Mouse (Mus musculus) hindbrain, embryonic 14.5 days (tissue): ENCODE data around the gene Fut2. TPM values are rescaled to one million over a fixed set of nuclear protein-coding genes. Genes with fewer than 3 reads are reported as not detected.

Experiments used
- ATAC-seq: fragments of 200-750 bp; cut with Nextera tagmentation; 2 replicates; pipeline ENCODE4 v1.8.0; 2017; ENCODE audit warnings: moderate number of reproducible peaks, mild to moderate bottlenecking, moderate TSS enrichment, moderate library complexity; ENCODE audit not compliant: low FRiP score
- DNase-seq: peaks from one replicate; pipeline ENCODE4 v3.0.0-alpha.2; 2015; ENCODE audit warnings: low spot score
- H3K27ac ChIP-seq: fragments of 300-500 bp; sonication (generic); 2 replicates; pipeline ENCODE4 v1.5.1; 2014; ENCODE audit warnings: mild to moderate bottlenecking, moderate library complexity
- H3K27me3 ChIP-seq: fragments of 300-500 bp; sonication (generic); 2 replicates; pipeline ENCODE4 v1.6.1; 2014; ENCODE audit warnings: mild to moderate bottlenecking, low read length, mixed read lengths; ENCODE audit not compliant: control insufficient read depth, insufficient read depth
- H3K36me3 ChIP-seq: fragments of 300-500 bp; sonication (generic); replicated peaks from 2 replicates; pipeline ENCODE4 v1.6.1; 2014; ENCODE audit not compliant: control insufficient read depth, insufficient read depth
- H3K4me1 ChIP-seq: fragments of 300-500 bp; sonication (generic); replicated peaks from 2 replicates; pipeline ENCODE4 v1.6.1; 2014; ENCODE audit warnings: antibody characterized with exemption, low read length, mixed read lengths; ENCODE audit not compliant: control insufficient read depth, insufficient read depth
- H3K4me2 ChIP-seq: fragments of 300-500 bp; sonication (generic); replicated peaks from 2 replicates; pipeline ENCODE4 v1.6.1; 2014; ENCODE audit warnings: mild to moderate bottlenecking, moderate library complexity
- H3K4me3 ChIP-seq: fragments of 300-500 bp; sonication (generic); replicated peaks from 2 replicates; pipeline ENCODE4 v1.5.1; 2014; ENCODE audit warnings: mild to moderate bottlenecking, low read length
- H3K9ac ChIP-seq: fragments of 300-500 bp; sonication (generic); 2 replicates; pipeline ENCODE4 v1.6.1; 2014
- H3K9me3 ChIP-seq: fragments of 300-500 bp; sonication (generic); 2 replicates; pipeline ENCODE4 v1.6.1; 2016; ENCODE audit warnings: low read length; ENCODE audit not compliant: control insufficient read depth
- WGBS: fragments of 180-500 bp; shearing (Covaris S2); extraction: QIAGEN DNeasy Blood & Tissue Kit; methylation state at CpG from one replicate; pipeline ENCODE4 v1.1.7; 2014; 5-methylcytosine and 5-hydroxymethylcytosine counted together
- polyA plus RNA-seq: library from polyadenylated mRNA; unstranded; fragments of >200 nt; fragmentation: Nextera tagmentation; extraction: Ambion mirVana; gene quantifications from 2 replicates; pipeline ENCODE4 v1.2.1, GENCODE M21; 2014

Gene Fut2
- polyA plus RNA-seq, 1 experiment from 2014 or later: 0.11 TPM

GRCm38 (mm10) chr7:45704046-45704559, 37.9 kb upstream of the Fut2 start:
- H3K9ac ChIP-seq: peak overlapping the region; percentile 53
- H3K4me2 ChIP-seq: peak overlapping the region; percentile 94
- H3K4me3 ChIP-seq: peak overlapping the region; percentile 52
- H3K27me3 ChIP-seq: peaks cover 3% of the 10 kb centered on the region; the same call in 1 of the 2 replicates
- H3K4me1 ChIP-seq: peaks cover 58% of the 10 kb centered on the region
- ATAC-seq: peak; percentile 61
- under 1% methylated on average over 13 of the region's 13 CpGs for WGBS
- peak; percentile 80 for DNase-seq
- peak overlapping the region; percentile 81 for H3K27ac ChIP-seq
- H3K9me3 ChIP-seq: no peaks in the 10 kb centered on the region
- H3K36me3 ChIP-seq: no peaks in the 10 kb centered on the region

GRCm38 (mm10) chr7:45703521-45704033, 37.4 kb upstream of the Fut2 start:
- Histone ChIP-seq H3K27me3 (peaks cover 8% of the 10 kb centered on the region), H3K9ac (peak overlapping the region; percentile 53), H3K36me3 (no peaks in the 10 kb centered on the region), H3K4me1 (peaks cover 52% of the 10 kb centered on the region), H3K4me3 (peak overlapping the region; percentile 52), H3K4me2 (peak overlapping the region; percentile 94), H3K9me3 (no peaks in the 10 kb centered on the region), H3K27ac (peak overlapping the region; percentile 81)
- DNase-seq (no peak), ATAC-seq (no peak)
- 49% methylated on average over 12 of the region's 12 CpGs for WGBS

GRCm38 (mm10) chr7:45702809-45703520, 36.8 kb upstream of the Fut2 start:
- 90% methylated on average over 17 of the region's 17 CpGs for WGBS
- Histone ChIP-seq H3K9me3 (no peaks in the 10 kb centered on the region), H3K36me3 (no peaks in the 10 kb centered on the region), H3K4me1 (peaks cover 46% of the 10 kb centered on the region), H3K27ac (peak overlapping the region; percentile 81; the same call in 1 of the 2 replicates), H3K27me3 (peaks cover 13% of the 10 kb centered on the region), H3K9ac (peak overlapping the region; percentile 53; the same call in 1 of the 2 replicates), H3K4me3 (peak overlapping the region; percentile 52; the same call in 1 of the 2 replicates), H3K4me2 (peak overlapping the region; percentile 94)
- no peak for DNase-seq
- no peak for ATAC-seq

- Histone ChIP-seq H3K4me2 (no peak overlapping the region), H3K36me3 (no peaks in the 10 kb centered on the region), H3K27me3 (peaks cover 13% of the 10 kb centered on the region), H3K4me1 (peaks cover 40% of the 10 kb centered on the region), H3K9me3 (no peaks in the 10 kb centered on the region), H3K27ac (no peak overlapping the region), H3K4me3 (no peak overlapping the region), H3K9ac (no peak overlapping the region)
- no peak for DNase-seq
- no peak for ATAC-seq
- WGBS: 95% methylated on average over 11 of the region's 11 CpGs
Observed at GRCm38 (mm10) chr7:45702316-45702715, 36.1 kb upstream of the Fut2 start.

GRCm38 (mm10) chr7:45701607-45702006, 35.4 kb upstream of the Fut2 start:
- no peaks in the 10 kb centered on the region for H3K36me3 ChIP-seq
- H3K27ac ChIP-seq: no peak overlapping the region
- 84% methylated on average over 11 of the region's 11 CpGs for WGBS
- peaks cover 33% of the 10 kb centered on the region for H3K4me1 ChIP-seq
- no peak overlapping the region for H3K9ac ChIP-seq
- H3K27me3 ChIP-seq: peaks cover 13% of the 10 kb centered on the region
- H3K9me3 ChIP-seq: no peaks in the 10 kb centered on the region
- peak overlapping the region; percentile 91 for H3K4me2 ChIP-seq
- ATAC-seq (no peak), DNase-seq (no peak)
- peak overlapping the region; percentile 53; the same call in 1 of the 2 replicates for H3K4me3 ChIP-seq

GRCm38 (mm10) chr7:45701072-45701471, 34.9 kb upstream of the Fut2 start:
- Histone ChIP-seq H3K9me3 (no peaks in the 10 kb centered on the region), H3K9ac (peak overlapping the region; percentile 31), H3K27ac (0 out of 2 replicates have a peak overlapping the region, but pooled peaks have one; percentile 7), H3K4me1 (peaks cover 28% of the 10 kb centered on the region), H3K4me3 (peak overlapping the region; percentile 53), H3K27me3 (peaks cover 13% of the 10 kb centered on the region), H3K4me2 (peak overlapping the region; percentile 91), H3K36me3 (no peaks in the 10 kb centered on the region)
- WGBS: 29% methylated on average over 11 of the region's 11 CpGs
- DNase-seq: no peak
- ATAC-seq: no peak

GRCm38 (mm10) chr7:45700301-45701015, 34.3 kb upstream of the Fut2 start:
- under 1% methylated on average over 20 of the region's 20 CpGs for WGBS
- H3K9ac ChIP-seq: peak overlapping the region; percentile 78
- ATAC-seq (no peak; the same call in 1 of the 2 replicates), DNase-seq (peak; percentile 88)
- H3K36me3 ChIP-seq: no peaks in the 10 kb centered on the region
- H3K9me3 ChIP-seq: no peaks in the 10 kb centered on the region
- peak overlapping the region; percentile 53 for H3K4me3 ChIP-seq
- H3K27me3 ChIP-seq: peaks cover 13% of the 10 kb centered on the region
- peaks cover 22% of the 10 kb centered on the region for H3K4me1 ChIP-seq
- H3K27ac ChIP-seq: peak overlapping the region; percentile 75
- H3K4me2 ChIP-seq: peak overlapping the region; percentile 91

GRCm38 (mm10) chr7:45699523-45700141, 33.4 kb upstream of the Fut2 start, which contains the start of gene Car11:
Car11 (plus strand) TSS chr7:45699843.
- no peak for DNase-seq
- H3K4me2 ChIP-seq: peak within 1 kb of the TSS; percentile 91
- H3K27me3 ChIP-seq: peaks cover 13% of the 10 kb centered on the region
- no peaks in the 10 kb centered on the region for H3K9me3 ChIP-seq
- ATAC-seq: no peak
- WGBS: 2% methylated on average over 33 of the region's 36 CpGs
- peaks cover 18% of the 10 kb centered on the region for H3K4me1 ChIP-seq
- no peaks in the 10 kb centered on the region for H3K36me3 ChIP-seq
- H3K27ac ChIP-seq: peak within 1 kb of the TSS; percentile 75
- peak within 1 kb of the TSS; percentile 78 for H3K9ac ChIP-seq
- peak within 1 kb of the TSS; percentile 53 for H3K4me3 ChIP-seq
